Mouse (Mus musculus) limb, embryonic 12.5 days (tissue): ENCODE data around the gene Cnot8. TPM values are rescaled to one million over a fixed set of nuclear protein-coding genes. Genes with fewer than 3 reads are reported as not detected.

Source experiments
- ATAC-seq: fragments of 200-750 bp; cut with Nextera tagmentation; 2 replicates; pipeline ENCODE4 v1.8.0; 2017; ENCODE audit warnings: low read depth, moderate TSS enrichment; ENCODE audit not compliant: insufficient number of reproducible peaks, insufficient read depth, low FRiP score, low TSS enrichment
- H3K27ac ChIP-seq: fragments of 300-500 bp; sonication (generic); 2 replicates; pipeline ENCODE4 v1.5.1; 2016; ENCODE audit warnings: mild to moderate bottlenecking, moderate library complexity
- H3K27me3 ChIP-seq: fragments of 300-500 bp; sonication (generic); 2 replicates; pipeline ENCODE4 v1.6.1; 2016; ENCODE audit warnings: mild to moderate bottlenecking, moderate library complexity
- H3K36me3 ChIP-seq: fragments of 300-500 bp; sonication (generic); 2 replicates; pipeline ENCODE4 v1.6.1; 2016; ENCODE audit warnings: mild to moderate bottlenecking, moderate library complexity
- H3K4me1 ChIP-seq: fragments of 300-500 bp; sonication (generic); replicated peaks from 2 replicates; pipeline ENCODE4 v1.6.1; 2016
- H3K4me2 ChIP-seq: fragments of 300-500 bp; sonication (generic); 2 replicates; pipeline ENCODE4 v1.6.1; 2016; ENCODE audit warnings: mild to moderate bottlenecking, moderate library complexity
- H3K4me3 ChIP-seq: fragments of 300-500 bp; sonication (generic); replicated peaks from 2 replicates; pipeline ENCODE4 v1.5.1; 2016; ENCODE audit warnings: mild to moderate bottlenecking
- H3K9ac ChIP-seq: fragments of 300-500 bp; sonication (generic); replicated peaks from 2 replicates; pipeline ENCODE4 v1.6.1; 2016; ENCODE audit warnings: mild to moderate bottlenecking, moderate library complexity
- H3K9me3 ChIP-seq: fragments of 300-500 bp; sonication (generic); 2 replicates; pipeline ENCODE4 v1.6.1; 2016; ENCODE audit warnings: mild to moderate bottlenecking, moderate library complexity
- WGBS: fragments of 180-500 bp; shearing (Covaris S2); methylation state at CpG from one replicate; pipeline ENCODE4 v1.1.7; 2016; 5-methylcytosine and 5-hydroxymethylcytosine counted together
- polyA plus RNA-seq: library from polyadenylated mRNA; unstranded; fragments of >200 nt; fragmentation: Nextera tagmentation; extraction: Ambion mirVana; gene quantifications from 2 replicates; pipeline ENCODE4 v1.2.1, GENCODE M21; 2016

Gene Cnot8
- polyA plus RNA-seq, 1 experiment from 2014 or later = 106 TPM

- Histone ChIP-seq H3K4me3 (peak overlapping the region; percentile 91), H3K27ac (peak overlapping the region; percentile 66), H3K36me3 (peaks cover 36% of the 10 kb centered on the region), H3K27me3 (no peaks in the 10 kb centered on the region), H3K9ac (peak overlapping the region; percentile 83), H3K4me1 (peaks cover 21% of the 10 kb centered on the region), H3K4me2 (peak overlapping the region; percentile 80), H3K9me3 (no peaks in the 10 kb centered on the region)
- 1% methylated on average over 8 of the region's 8 CpGs for WGBS
- no peak for ATAC-seq
These were observed 63.8 kb downstream of the Cnot8 start for GRCm38 (mm10) chr11:58167822-58168166.

Other genes starting within 250 kb of the Cnot8 start
- 17.6 and 21.7 TPM in 2 replicates for gene Larp1, start 95.1 kb upstream of the Cnot8 start, polyA plus RNA-seq
- gene Gm12248, start 11.0 kb upstream of the Cnot8 start, polyA plus RNA-seq = not detected in 2 replicates
- 28.9 and 29.7 TPM in 2 replicates for gene Gemin5, start 64.4 kb downstream of the Cnot8 start, polyA plus RNA-seq
- 135 and 144 TPM in 2 replicates for gene Mrpl22, start 67.5 kb downstream of the Cnot8 start, polyA plus RNA-seq
- 2.3 and 2.4 TPM in 2 replicates for gene Igtp, start 95.4 kb downstream of the Cnot8 start, polyA plus RNA-seq
- gene Irgm2, start 95.5 kb downstream of the Cnot8 start, polyA plus RNA-seq = 0.63 and 0.87 TPM in 2 replicates
- not detected in 2 replicates for gene 4930438A08Rik, start 170.6 kb downstream of the Cnot8 start, polyA plus RNA-seq
- gene Zfp692, start 202.9 kb downstream of the Cnot8 start, polyA plus RNA-seq = 28.0 and 29.2 TPM in 2 replicates
- 32.1 and 32.3 TPM in 2 replicates for gene Zfp672, start 226.2 kb downstream of the Cnot8 start, polyA plus RNA-seq
- 39.0 and 39.8 TPM in 2 replicates for gene Sh3bp5l, start 226.6 kb downstream of the Cnot8 start, polyA plus RNA-seq